Mouse (Mus musculus): ENCODE results near the gene Ap1ar. TPM values are rescaled to one million over a fixed set of nuclear protein-coding genes. Genes with fewer than 3 reads are reported as not detected.
A peak's percentile ranks its signal among the peaks of the same experiment; 100 is the strongest.
"Not testable (repeated sequence)": the region's sequence is repeated elsewhere in the genome, so short reads cannot be mapped to it uniquely, and the experiment has no call there.

Ap1ar gene
- total RNA-seq, 2 experiments from 2014 or later: 15.3 to 16.4 TPM

DNA sequence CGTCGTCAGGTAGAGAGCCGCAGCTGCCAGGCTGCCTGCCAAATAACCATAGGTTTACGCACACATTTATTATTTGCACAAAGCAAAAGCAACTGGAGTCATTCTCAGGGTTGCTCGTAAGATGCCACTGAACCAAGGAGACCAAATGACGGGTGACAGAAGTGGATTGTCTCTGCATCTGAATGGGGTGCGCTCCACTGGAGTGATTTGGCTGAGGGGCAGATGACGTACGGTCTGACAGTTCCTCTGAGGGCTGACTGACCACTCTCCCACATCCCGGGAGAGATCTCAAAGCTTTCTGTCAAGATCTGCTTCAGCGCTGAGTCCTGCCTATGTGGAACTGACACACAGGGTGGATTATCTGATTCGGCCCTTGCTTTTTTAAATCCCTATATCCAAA, 32.3 kb downstream of the Ap1ar start:
- intact Hi-C loops (cut with DNase I; ENCODE audit: low total_unique reads): no loop called here
- no peak for DNase-seq

DNA sequence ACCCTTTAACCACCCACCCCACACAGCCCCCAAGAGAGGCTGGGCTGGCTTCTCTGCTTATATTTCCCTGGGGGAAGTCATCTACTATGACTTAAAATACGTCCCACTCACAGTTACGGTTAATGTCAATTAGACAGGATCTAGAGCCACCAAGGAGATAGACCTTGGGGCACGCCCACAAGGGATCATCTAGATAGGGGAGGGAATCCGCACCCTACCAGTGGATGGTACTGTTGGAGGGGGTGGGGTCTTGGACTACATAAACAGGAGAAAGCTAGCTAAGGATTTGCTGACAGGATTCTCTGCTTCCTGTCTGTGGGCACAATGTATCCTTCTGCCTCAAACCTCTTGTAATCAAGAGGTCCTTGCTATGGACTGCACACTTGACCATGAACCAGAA, 32.9 kb downstream of the Ap1ar start:
- no peak for DNase-seq
- intact Hi-C loops (cut with DNase I; ENCODE audit: low total_unique reads): no loop called here

DNA sequence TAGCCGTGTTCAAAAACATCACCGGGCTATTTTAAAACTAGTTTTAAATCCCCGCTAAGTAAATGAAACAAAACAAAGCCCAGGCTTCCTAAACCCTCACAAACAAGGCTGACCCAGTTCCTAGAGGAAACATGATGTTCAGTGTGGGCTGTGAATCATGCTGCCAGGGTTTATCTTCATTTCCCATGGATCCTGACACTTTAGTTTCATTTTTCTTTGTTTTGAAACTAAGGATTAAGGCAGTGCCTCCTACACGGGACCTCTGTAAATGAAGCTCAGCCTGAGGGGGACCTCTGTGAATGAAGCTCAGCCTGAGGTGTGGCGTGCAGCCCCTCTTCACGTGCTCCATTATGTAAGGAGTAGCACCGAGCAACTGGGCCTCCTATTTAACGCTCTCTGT, 34.5 kb downstream of the Ap1ar start:
- intact Hi-C loops (cut with DNase I; ENCODE audit: low total_unique reads): no loop called here
- no peak for DNase-seq

DNA sequence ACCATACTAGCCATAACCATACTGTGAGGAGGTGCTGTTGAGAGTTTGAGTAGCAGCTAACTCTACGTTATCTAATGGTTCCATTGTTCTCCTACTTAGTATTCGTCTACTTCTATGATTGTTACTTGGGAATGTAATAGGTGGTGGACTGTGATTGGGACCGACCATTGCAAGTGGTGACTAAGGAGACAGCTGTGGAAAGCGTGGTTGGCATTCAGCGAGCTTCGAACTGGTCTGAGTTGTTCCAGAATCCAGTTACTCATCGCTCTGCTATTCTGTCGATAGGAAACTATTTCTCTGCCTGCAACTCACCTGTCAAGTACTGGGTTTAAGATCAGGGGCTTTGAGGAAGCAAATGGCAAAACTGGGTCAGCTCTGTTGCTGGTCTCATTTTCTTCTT, 36.2 kb downstream of the Ap1ar start:
- DNase-seq: no peak
- intact Hi-C loops (cut with DNase I; ENCODE audit: low total_unique reads): no loop called here

DNA sequence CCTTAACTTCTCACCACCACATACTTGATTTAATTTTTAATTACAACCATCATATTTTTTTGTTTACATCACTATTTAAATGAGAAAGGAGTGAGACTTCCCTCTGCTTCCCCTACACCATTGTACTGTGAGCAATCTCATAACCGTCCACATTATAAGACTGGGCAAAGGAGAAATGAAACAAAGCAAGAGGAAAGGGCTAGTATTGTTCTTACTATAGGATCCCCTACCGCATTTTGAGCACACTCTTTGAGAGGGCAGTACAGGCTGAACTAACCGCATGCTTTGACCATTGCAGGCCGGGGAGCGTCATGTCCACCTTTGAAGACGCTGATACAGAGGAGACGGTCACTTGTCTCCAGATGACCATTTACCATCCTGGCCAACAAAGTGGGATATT, 41.1 kb downstream of the Ap1ar start:
- no peak for DNase-seq
- intact Hi-C loops (cut with DNase I; ENCODE audit: low total_unique reads): no loop called here

DNA sequence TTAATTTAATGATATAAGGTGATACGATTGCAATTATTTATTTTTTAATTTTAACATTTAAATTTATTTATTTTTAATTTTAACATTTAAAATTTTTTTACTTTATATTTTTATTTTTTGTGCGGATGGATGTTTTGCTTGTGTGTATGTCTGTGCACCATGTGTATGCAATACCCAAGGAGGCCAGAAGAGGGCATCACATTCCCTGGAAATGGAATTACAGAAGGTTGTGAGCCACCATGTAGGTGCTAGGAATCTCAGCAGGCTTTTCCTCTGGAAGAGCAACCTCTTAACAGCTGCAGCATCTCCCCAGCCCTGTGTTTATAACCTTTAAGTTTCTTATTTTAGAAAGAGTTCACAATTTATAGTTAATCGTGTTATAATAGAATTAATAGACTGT, 41.6 kb downstream of the Ap1ar start:
- DNase-seq: no peak
- intact Hi-C loops (cut with DNase I; ENCODE audit: low total_unique reads): no loop called here

DNA sequence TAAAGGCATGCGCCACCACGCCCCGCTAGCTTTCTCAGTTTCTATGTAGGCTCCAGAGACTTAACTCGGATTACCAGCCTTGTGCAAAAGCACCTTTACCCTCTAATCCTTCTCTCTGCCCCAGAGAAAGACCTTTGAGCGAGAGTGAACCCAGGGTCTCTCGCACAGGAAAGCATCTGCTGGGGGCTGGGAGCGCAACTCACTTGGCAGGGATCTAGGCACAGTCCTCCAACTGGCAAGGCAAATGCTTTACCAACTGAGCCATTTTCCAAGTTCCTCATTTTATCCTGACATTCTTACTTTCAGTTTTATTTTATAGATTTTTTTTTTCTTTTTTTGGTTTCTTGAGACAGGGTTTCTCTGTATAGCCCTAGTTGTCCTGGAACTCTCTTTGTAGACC, 44.3 kb downstream of the Ap1ar start:
- intact Hi-C loops (cut with DNase I; ENCODE audit: low total_unique reads): no loop called here

DNA sequence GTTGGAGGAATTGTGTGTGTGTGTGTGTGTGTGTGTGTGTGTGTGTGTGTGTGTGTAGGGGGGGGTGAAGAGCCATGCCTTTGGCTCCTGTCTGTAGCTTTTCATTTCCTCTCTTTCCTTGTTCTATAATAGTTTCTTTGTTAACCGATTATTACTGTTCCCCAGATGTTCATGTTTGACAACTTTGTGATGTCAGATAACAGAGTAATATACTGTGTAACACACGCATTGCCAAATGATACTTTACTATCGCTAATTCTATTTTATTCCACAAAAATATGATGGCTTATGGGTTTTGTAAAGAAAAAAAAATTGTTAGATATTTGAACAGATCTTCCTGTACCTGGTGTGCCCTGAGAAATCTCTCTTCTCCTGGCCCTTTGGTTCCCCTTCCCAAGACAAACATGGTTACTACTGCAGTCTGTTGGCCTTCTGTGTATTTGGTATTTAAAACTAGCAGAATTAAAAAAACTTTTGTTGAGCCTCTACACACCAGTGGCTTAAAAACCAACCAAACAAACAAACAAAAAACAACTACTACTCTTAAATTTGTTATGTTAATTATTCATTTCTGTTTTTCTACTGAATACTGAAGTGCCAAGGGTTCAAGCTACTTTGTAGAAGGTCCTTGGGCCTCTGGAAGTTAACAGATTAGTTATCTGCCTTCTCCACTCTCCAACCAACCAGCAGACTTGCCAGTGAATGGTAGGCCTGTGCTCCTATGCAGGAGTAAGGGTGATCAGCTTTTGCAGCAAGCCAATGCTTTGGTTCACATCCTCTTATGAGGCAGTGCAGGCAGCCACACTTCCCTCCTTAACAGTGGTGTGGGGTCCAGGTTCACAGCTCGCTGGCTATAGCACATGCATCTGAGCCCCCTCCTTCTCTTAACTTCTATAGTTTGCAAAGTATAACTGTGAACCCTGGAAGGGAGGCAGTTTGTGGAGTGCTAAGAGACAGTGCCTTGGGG, 45.4 kb downstream of the Ap1ar start:
- intact Hi-C loops (cut with DNase I; ENCODE audit: low total_unique reads): no loop called here
- DNase-seq: no peak

More for the DNA sequence above, 44.3 kb downstream of the Ap1ar start:
- DNase-seq: no peak

DNA sequence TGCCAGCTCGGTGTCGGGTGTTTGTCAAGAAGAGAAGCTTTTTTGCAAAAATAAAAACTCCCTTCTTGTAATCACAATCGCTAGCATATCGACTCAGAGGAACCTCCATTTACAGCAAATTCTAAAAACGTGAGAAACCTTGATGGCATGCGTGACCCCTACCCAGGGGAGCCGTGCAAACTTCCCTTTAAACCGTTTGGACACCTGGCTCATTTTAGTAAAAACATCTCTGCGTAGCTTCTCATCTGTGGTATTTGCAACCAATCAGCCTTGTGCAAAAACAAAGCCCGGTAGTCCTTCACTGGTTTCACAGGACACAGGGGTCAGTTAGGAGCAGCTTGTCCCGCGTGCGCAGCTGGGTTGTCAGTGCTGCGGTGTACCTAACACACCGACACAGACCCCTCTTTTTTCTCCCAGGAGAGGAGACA, 46.3 kb downstream of the Ap1ar start:
- DNase-seq: no peak
- intact Hi-C loops (cut with DNase I; ENCODE audit: low total_unique reads): no loop called here

DNA sequence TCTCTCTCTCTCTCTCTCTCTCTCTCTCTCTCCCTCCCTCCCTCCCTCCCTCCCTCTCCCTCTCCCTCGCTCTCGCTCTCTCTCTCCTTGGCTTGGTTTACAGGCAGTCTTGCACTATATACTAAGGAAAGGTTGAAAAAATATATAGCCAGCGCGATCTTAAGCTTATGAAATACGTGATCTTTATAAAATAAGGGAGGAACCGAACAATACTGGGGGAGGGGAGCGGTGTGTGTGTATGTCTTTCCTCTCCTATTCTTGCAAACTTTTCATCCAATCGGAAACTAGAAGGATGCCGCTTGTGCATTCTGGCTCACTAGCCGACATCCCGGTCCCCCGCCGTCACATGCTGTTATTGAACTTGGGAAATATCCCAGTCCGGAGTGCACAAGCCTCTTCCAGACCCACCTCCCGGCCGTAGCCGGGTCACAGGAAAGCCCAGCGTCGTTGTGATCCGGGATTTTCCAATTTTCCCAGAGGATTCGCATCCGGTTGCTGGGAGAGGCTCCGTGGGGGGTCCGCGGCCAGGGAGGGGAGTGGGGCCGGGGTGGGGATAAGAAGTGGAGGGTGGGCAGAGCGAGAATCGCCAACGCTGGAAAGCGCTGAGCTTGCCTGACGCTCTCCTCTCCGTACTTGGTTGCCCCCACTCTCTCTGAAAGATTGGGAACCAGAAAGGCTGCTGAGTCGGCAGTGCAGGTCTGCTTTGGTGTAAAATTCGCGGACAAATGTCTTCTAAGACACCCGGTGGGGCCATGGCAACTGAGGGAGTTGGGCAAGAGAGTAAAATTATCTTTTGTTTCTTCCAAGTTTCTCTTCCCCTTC, 46.9 kb downstream of the Ap1ar start:
- intact Hi-C loops (cut with DNase I; ENCODE audit: low total_unique reads): no loop called here
- peak; percentile 18 for DNase-seq

DNA sequence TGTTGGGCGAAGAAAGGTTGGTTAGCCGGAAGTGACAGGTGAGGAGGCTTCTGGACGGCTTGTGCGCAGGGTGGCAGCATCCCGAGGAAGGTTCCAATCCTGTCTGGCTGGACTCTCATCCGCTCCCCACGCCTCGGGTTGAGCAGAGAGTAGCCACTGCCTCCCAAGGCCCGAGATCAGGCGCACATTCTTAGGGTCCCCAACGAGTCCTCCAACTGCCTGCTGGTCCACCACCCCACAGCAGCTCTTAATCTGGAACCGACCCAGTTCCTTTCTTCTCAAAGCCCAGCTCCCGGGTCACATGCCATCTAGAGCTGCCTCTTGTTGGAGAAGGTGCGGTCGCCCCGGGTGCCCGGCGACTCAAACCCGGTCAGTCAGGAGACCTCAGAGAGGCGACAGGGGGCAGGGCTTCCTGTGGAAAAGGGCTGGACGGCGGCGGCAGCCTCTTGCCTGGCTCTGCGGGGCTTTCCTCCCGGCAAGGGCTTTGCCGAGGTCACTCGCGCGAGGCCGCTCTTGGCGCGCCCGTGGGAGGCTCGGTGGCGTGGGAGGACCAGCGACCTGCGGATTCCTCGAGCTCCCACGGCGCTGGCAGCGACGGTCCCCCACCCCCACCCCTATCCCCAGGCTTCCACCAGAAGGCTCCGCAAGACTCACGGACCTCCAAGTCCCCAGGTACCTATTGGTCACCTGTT, 47.7 kb downstream of the Ap1ar start, which contains the start of gene Tifa:
Tifa (plus strand) TSS at position 306 of the 692 bp plus-strand sequence.
- DNase-seq: peak; percentile 57
- intact Hi-C loops (cut with DNase I; ENCODE audit: low total_unique reads): no loop called here

DNA sequence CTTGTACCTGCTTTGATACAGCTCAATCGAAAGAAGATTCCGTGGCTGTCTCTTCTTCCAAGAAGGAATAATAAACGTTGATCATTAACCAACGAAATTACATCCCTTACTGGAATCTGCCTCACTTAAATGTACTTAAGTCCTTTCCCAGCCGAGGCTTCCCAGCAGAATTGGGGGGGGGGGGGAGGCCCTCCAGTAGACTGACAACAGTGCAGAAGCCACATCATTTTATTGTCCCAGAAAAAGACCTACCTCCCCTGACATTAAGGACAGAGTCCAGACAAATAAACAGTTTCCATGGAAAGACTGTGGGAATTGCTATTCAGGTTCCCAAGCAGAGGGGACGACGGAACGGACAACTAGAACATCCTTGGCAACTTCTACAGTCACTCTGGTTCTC, 48.4 kb downstream of the Ap1ar start:
- intact Hi-C loops (cut with DNase I; ENCODE audit: low total_unique reads): no loop called here
- DNase-seq: no peak

DNA sequence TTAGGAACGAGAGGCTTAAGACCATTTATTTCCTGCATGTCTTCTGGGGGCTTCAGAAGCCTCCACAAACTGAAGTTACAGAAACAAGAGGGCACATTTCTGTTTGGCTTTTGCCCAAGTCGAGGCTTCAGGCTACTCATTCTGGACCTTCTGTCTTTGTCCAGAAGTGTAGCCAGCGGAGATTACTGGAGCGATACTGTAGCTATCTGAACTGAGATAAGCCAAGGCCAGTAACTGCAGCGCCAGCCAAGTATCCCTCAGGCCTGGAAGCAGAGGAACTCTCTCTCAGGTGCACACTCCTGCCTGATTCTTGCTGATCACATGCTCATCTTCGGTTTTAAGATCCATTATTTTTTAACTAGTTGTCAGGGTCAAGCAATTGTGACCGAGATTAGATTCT, 49.3 kb downstream of the Ap1ar start:
- no peak for DNase-seq
- intact Hi-C loops (cut with DNase I; ENCODE audit: low total_unique reads): no loop called here

DNA sequence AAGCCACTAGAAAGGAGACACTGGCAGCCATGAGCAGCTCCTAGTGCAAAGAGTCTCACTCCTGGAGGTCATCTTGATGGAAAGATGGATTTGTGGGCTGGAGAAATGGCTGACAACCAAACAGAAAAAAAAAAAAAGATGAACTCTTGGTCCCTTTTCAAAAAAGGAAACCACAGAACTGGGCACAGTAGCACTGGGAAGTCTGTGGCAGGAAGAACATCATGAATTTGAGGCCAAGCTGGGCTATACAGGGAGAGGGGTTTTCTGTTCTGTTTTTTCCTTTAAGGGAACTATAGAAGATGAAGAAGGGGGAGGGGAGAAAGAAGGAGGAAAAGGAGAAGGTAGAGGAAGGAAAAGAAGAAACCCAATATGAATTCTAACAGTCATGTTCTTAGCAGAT, 50.3 kb downstream of the Ap1ar start:
- DNase-seq: no peak
- intact Hi-C loops (cut with DNase I; ENCODE audit: low total_unique reads): no loop called here

DNA sequence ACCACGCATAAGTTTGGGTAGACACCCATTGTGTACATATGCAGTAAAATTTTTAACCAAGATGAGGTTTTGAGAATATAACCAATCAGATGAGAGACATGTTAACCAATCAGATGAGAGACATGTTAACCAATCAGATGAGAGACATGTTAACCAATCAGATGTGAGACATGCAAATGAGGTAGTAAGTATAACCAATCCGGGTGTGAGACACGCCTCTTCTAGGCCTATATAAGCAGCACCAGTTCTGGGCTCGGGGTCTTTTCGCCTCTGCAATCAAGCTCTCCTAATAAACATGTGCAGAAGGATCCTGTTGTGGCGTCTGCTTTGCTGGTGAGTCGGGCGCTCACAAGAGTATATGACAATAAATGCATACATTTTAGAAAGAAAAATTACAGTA, 53.6 kb downstream of the Ap1ar start:
- intact Hi-C loops (cut with DNase I; ENCODE audit: low total_unique reads); DNase-seq: not testable (repeated sequence)

DNA sequence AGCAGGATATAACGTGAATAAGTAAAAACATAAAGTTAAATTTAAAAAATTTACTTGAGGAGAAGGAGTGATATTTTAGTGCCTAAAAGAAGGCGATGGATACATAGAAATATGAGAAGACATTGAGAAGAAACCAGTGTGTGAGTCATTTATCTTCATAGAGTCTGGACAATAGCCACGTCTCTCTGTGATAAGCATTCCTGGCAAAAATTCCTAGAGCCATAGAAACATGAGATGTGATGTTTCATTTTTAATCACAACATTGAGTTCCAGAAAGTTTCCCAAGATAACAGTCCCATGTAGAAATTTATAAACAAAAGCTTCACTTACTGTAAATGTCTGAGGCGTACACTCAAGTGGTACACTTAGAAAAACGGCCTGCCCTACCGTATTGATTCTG, 54.4 kb downstream of the Ap1ar start:
- intact Hi-C loops (cut with DNase I; ENCODE audit: low total_unique reads): no loop called here
- DNase-seq: no peak

DNA sequence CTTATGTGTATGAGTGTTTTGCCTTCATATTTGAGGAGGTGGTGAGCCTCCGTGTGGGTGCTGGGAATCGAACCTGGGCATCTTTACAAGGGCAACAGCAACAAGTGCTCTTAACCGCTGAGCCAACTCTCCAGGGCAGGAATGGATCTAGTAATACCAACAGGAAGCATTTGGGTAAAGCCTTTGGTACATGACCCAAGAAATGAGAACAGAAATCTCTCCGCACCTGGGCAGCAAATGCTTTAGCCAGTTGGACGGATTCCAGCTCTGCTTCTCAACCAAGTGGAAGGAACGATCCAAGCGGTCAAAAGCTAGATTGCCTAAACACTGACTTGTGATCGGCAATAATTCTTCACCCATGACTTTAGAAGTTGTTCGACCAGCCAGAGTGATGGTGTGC, 56.4 kb downstream of the Ap1ar start:
- intact Hi-C loops (cut with DNase I; ENCODE audit: low total_unique reads): no loop called here

DNA sequence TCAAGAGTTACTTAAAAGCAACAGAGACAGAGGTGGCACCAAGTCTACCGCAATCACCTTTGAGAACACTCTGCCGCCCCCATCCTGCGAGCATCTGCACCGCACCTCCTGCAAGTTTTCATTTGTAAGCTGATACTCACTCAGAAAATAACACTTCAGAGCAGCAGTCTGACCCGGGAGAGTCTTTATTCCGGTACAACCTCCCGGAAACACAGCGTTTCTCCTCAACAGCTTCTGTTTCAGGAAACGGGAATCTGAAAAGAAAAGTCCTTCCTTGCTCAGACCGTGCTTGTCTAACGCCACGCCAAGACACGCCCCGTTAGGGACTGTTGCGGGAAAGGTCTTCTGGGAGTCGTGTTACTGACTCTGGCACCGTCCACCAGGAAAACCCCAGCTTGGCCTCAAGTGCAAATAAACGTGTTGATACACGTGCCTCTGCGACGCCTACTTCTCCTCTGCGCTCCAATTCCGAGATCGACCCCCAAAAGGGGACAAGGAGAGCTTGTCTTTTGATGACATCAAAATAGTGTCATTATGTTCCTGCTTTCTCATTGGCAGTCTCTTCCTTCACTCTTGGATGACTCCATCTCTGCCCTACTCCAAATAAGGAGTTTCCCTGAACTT, 57.2 kb downstream of the Ap1ar start, which contains the start of gene Alpk1:
Alpk1 (minus strand) TSS at position 507 of the 624 bp plus-strand sequence.
- intact Hi-C loops (cut with DNase I; ENCODE audit: low total_unique reads): no loop called here
- peak; percentile 51 for DNase-seq

More for the DNA sequence above, 56.4 kb downstream of the Ap1ar start:
- DNase-seq: no peak

DNA sequence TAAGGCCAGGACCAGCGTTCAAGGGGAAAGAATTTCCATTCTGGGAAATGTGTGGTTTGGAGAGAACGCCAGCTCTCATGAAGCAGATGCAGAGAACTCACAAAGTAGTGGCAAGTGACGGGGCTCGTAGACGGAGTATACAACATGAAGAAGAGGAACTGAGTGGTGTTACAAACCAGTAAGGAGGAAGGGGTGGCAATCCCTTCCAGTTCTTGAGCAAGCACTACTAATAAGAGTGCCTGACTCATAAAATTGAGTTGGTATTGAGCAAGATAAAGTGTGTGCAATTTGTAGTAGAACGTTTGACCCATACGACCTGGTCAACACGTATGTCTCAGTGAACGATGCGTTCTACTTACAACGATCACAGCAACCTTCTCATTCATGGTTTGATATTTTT, 68.2 kb downstream of the Ap1ar start:
- no peak for DNase-seq
- intact Hi-C loops (cut with DNase I; ENCODE audit: low total_unique reads): loop anchor here (10.0 kb wide), 1 partner anchor 176 kb away; no protein-coding TSS in a partner anchor
